In the genomic region with DNA sequence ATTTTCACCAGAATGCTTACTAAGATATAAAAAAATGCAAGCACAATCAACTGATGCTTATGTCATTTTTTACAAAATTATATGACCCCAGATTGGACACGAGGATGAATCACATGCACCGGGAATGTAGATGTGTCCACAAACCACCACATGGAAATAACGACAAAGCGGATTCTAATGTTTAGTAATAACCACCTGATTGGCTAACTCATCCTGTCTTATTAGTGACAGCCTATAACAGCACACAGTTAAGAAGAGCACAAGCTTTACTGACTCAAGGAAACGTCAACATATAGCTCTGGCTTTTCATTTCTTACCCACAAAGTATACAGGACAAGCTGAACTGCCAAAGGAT, we compare ENCODE assay signal across 9 mouse cellular contexts.
DNase-seq lines count a peak whose midpoint lies in the region; ATAC-seq and TF ChIP-seq lines count a peak whose summit lies in the region.
"Had no signal": no experiment of that assay in that cellular context is flagged by ENCODE, and none has a peak within 500 bp of the region (broad histone marks: within the 10 kb centered on the region; RNA-seq: fewer than 3 reads in every experiment).

No protein-coding gene starts in this region.

- no peak for DNase-seq in heart, postnatal 36 days
- no peak for DNase-seq in embryonic facial prominence, embryonic 10.5 days (ENCODE audit: low spot score)
- DNase-seq in retina, postnatal 1 day: no peak
- no peak for DNase-seq in thymus, adult 2 months
- no peak for DNase-seq in gastrocnemius, adult 18-20 months (ENCODE audit: low spot score)

- H3K9me3 ChIP-seq in heart, embryonic 16.5 days (replicated peaks; ENCODE audit: control insufficient read depth, low read length): no peaks in the 10 kb centered on the region
- no peaks in the 10 kb centered on the region for H3K9me3 ChIP-seq in embryonic facial prominence, embryonic 10.5 days
- H3K9me3 ChIP-seq in intestine, embryonic 15.5 days: no peaks in the 10 kb centered on the region
- no peaks in the 10 kb centered on the region for H3K9me3 ChIP-seq in midbrain, embryonic 16.5 days (replicated peaks; ENCODE audit: control insufficient read depth, low read length, poor library complexity, severe bottlenecking)

- intact Hi-C loops in heart, postnatal 36 days (cut with DNase I): no loop called here

- no peaks in the 10 kb centered on the region for H3K27me3 ChIP-seq in heart, embryonic 16.5 days (ENCODE audit: control insufficient read depth, insufficient read depth, low read length)
- H3K27me3 ChIP-seq in embryonic facial prominence, embryonic 10.5 days (replicated peaks; ENCODE audit: low read depth, poor library complexity, severe bottlenecking): no peaks in the 10 kb centered on the region
- H3K27me3 ChIP-seq in intestine, embryonic 15.5 days (replicated peaks): no peaks in the 10 kb centered on the region
- H3K27me3 ChIP-seq in midbrain, embryonic 16.5 days (ENCODE audit: control insufficient read depth, insufficient read depth, low read depth, low read length): no peaks in the 10 kb centered on the region
- H3K27me3 ChIP-seq in thymus, adult 2 months (ENCODE audit: control insufficient read depth, insufficient read depth, low read length): no peaks in the 10 kb centered on the region

- H3K4me1 ChIP-seq in heart, embryonic 16.5 days (ENCODE audit: control insufficient read depth, insufficient read depth, low read length): peaks cover 53% of the 10 kb centered on the region
- H3K4me1 ChIP-seq in embryonic facial prominence, embryonic 10.5 days: peaks cover 80% of the 10 kb centered on the region
- H3K4me1 ChIP-seq in intestine, embryonic 15.5 days (replicated peaks): peaks cover 27% of the 10 kb centered on the region
- peaks cover 50% of the 10 kb centered on the region for H3K4me1 ChIP-seq in midbrain, embryonic 16.5 days (ENCODE audit: control insufficient read depth, insufficient read depth, low read length)
- H3K4me1 ChIP-seq in thymus, adult 2 months (replicated peaks; ENCODE audit: control insufficient read depth, insufficient read depth, low read length): peaks cover 25% of the 10 kb centered on the region

- no peak overlapping the region for H3K27ac ChIP-seq in heart, embryonic 16.5 days (ENCODE audit: low read length)
- H3K27ac ChIP-seq in embryonic facial prominence, embryonic 10.5 days (replicated peaks): no peak overlapping the region
- no peak overlapping the region for H3K27ac ChIP-seq in intestine, embryonic 15.5 days
- H3K27ac ChIP-seq in midbrain, embryonic 16.5 days (ENCODE audit: low read length): peak overlapping the region; percentile 89
- no peak overlapping the region for H3K27ac ChIP-seq in thymus, adult 2 months (ENCODE audit: control insufficient read depth, insufficient read depth, low read length)

- WGBS in heart, embryonic 16.5 days: 19% methylated on average over 5 of the region's 5 CpGs
- 22% methylated on average over 5 of the region's 5 CpGs for WGBS in embryonic facial prominence, embryonic 10.5 days
- WGBS in intestine, embryonic 15.5 days: 16% methylated on average over 5 of the region's 5 CpGs
- WGBS in midbrain, embryonic 16.5 days: 14% methylated on average over 5 of the region's 5 CpGs
- 36% methylated on average over 5 of the region's 5 CpGs for WGBS in thymus, adult 2 months

- TF ChIP-seq POLR2A in thymus, adult 2 months (IDR thresholded peaks at IDR 0.05; ENCODE audit: control insufficient read depth, extremely low read depth, insufficient read depth, low read length, poor library complexity): no peak

- H3K36me3 ChIP-seq in heart, embryonic 16.5 days (ENCODE audit: control insufficient read depth, insufficient read depth): no peaks in the 10 kb centered on the region
- no peaks in the 10 kb centered on the region for H3K36me3 ChIP-seq in embryonic facial prominence, embryonic 10.5 days (replicated peaks)
- H3K36me3 ChIP-seq in intestine, embryonic 15.5 days: no peaks in the 10 kb centered on the region
- no peaks in the 10 kb centered on the region for H3K36me3 ChIP-seq in midbrain, embryonic 16.5 days (ENCODE audit: control insufficient read depth, insufficient read depth, low read length)
- H3K36me3 ChIP-seq in thymus, adult 2 months (ENCODE audit: control insufficient read depth, insufficient read depth, low read length): no peaks in the 10 kb centered on the region
- H3K36me3 ChIP-seq: G1E had no signal

- no peak for TF ChIP-seq CTCF in thymus, adult 2 months (IDR thresholded peaks at IDR 0.05; ENCODE audit: borderline replicate concordance, control insufficient read depth, extremely low read depth, insufficient read depth, low read length, poor library complexity)

- no peak overlapping the region for H3K9ac ChIP-seq in heart, embryonic 16.5 days (ENCODE audit: low read length)
- no peak overlapping the region for H3K9ac ChIP-seq in intestine, embryonic 15.5 days
- H3K9ac ChIP-seq in midbrain, embryonic 16.5 days (ENCODE audit: low read depth, low read length): peak overlapping the region; percentile 64

- peak overlapping the region; percentile 71 for H3K4me2 ChIP-seq in heart, embryonic 16.5 days (ENCODE audit: low read depth, low read length)
- peak overlapping the region; percentile 63 for H3K4me2 ChIP-seq in intestine, embryonic 15.5 days (replicated peaks)
- peak overlapping the region; percentile 71 for H3K4me2 ChIP-seq in midbrain, embryonic 16.5 days (ENCODE audit: low read length)

- 0 out of 2 replicates have a peak, but pooled peaks have one; percentile 4 for ATAC-seq in heart, embryonic 16.5 days (replicated peaks; ENCODE audit: extremely low read depth, insufficient read depth, low FRiP score)
- peak; percentile 18 for ATAC-seq in intestine, embryonic 15.5 days
- peak; percentile 46 for ATAC-seq in midbrain, embryonic 16.5 days

- peak overlapping the region; percentile 53; the same call in 1 of the 2 replicates for H3K4me3 ChIP-seq in heart, embryonic 16.5 days (ENCODE audit: low read length)
- H3K4me3 ChIP-seq in embryonic facial prominence, embryonic 10.5 days: peak overlapping the region; percentile 49
- no peak overlapping the region for H3K4me3 ChIP-seq in intestine, embryonic 15.5 days (replicated peaks)
- H3K4me3 ChIP-seq in midbrain, embryonic 16.5 days (ENCODE audit: low read depth, low read length): peak overlapping the region; percentile 35
- no peak overlapping the region for H3K4me3 ChIP-seq in thymus, adult 2 months (ENCODE audit: control insufficient read depth, insufficient read depth, low read length)

Comparison
In these comparisons a context has a peak if more than half of its experiments do, and no peak if none do; other contexts are left out.
1. H3K4me3 ChIP-seq: peak in heart, embryonic 16.5 days (single experiment), embryonic facial prominence, embryonic 10.5 days (single experiment) and midbrain, embryonic 16.5 days (single experiment); none in intestine, embryonic 15.5 days (single experiment) and thymus, adult 2 months (single experiment).
2. Peak in every context shown above with its lines, with median percentiles within 50 percentile points of each other: ATAC-seq and H3K4me2 ChIP-seq.